Mouse (Mus musculus): ENCODE measurements around the gene Tmem270. TPM values are rescaled to one million over a fixed set of nuclear protein-coding genes. Genes with fewer than 3 reads are reported as not detected.

The Tmem270 gene
- polyA plus RNA-seq, 1 experiment from 2014 or later: not detected

GRCm38 (mm10) chr5:134876801-134877200 lies 29.7 kb downstream of the Tmem270 start:
- no peak for ATAC-seq (ENCODE audit: low FRiP score, low TSS enrichment)
- no peak overlapping the region for H3K27ac ChIP-seq (ENCODE audit: low read depth, low read length)
- WGBS: 74% methylated on average over 10 of the region's 10 CpGs

GRCm38 (mm10) chr5:134875245-134875644 lies 31.3 kb downstream of the Tmem270 start:
- no peaks in the 10 kb centered on the region for H3K36me3 ChIP-seq (ENCODE audit: control insufficient read depth, insufficient read depth, low read length)
- no peak overlapping the region for H3K9ac ChIP-seq (ENCODE audit: low read depth, low read length)
- H3K9me3 ChIP-seq (ENCODE audit: control insufficient read depth, low read length): no peaks in the 10 kb centered on the region
- no peak overlapping the region for H3K4me3 ChIP-seq (ENCODE audit: low read length)
- no peak for ATAC-seq (ENCODE audit: low FRiP score, low TSS enrichment)
- no peak overlapping the region for H3K4me2 ChIP-seq (replicated peaks; ENCODE audit: low read depth, low read length)
- no peak overlapping the region for H3K27ac ChIP-seq (ENCODE audit: low read depth, low read length)
- no peaks in the 10 kb centered on the region for H3K4me1 ChIP-seq (ENCODE audit: control insufficient read depth, insufficient read depth, low read length)
- no peaks in the 10 kb centered on the region for H3K27me3 ChIP-seq (ENCODE audit: control insufficient read depth, insufficient read depth, low read length)
- WGBS: 94% methylated on average over 5 of the region's 5 CpGs

More at GRCm38 (mm10) chr5:134876801-134877200, 29.7 kb downstream of the Tmem270 start:
- Histone ChIP-seq H3K4me2 (replicated peaks; ENCODE audit: low read depth, low read length) (no peak overlapping the region), H3K9me3 (ENCODE audit: control insufficient read depth, low read length) (no peaks in the 10 kb centered on the region), H3K27me3 (ENCODE audit: control insufficient read depth, insufficient read depth, low read length) (no peaks in the 10 kb centered on the region), H3K36me3 (ENCODE audit: control insufficient read depth, insufficient read depth, low read length) (no peaks in the 10 kb centered on the region), H3K9ac (ENCODE audit: low read depth, low read length) (no peak overlapping the region), H3K4me3 (ENCODE audit: low read length) (no peak overlapping the region), H3K4me1 (ENCODE audit: control insufficient read depth, insufficient read depth, low read length) (no peaks in the 10 kb centered on the region)

GRCm38 (mm10) chr5:134873956-134874879 lies 32.3 kb downstream of the Tmem270 start:
- ATAC-seq (ENCODE audit: low FRiP score, low TSS enrichment): no peak
- WGBS: 72% methylated on average over 21 of the region's 21 CpGs
- H3K4me1 ChIP-seq (ENCODE audit: control insufficient read depth, insufficient read depth, low read length): no peaks in the 10 kb centered on the region
- H3K27me3 ChIP-seq (ENCODE audit: control insufficient read depth, insufficient read depth, low read length): no peaks in the 10 kb centered on the region
- H3K36me3 ChIP-seq (ENCODE audit: control insufficient read depth, insufficient read depth, low read length): no peaks in the 10 kb centered on the region
- H3K9ac ChIP-seq (ENCODE audit: low read depth, low read length): no peak overlapping the region
- H3K4me2 ChIP-seq (replicated peaks; ENCODE audit: low read depth, low read length): no peak overlapping the region
- H3K27ac ChIP-seq (ENCODE audit: low read depth, low read length): no peak overlapping the region
- no peak overlapping the region for H3K4me3 ChIP-seq (ENCODE audit: low read length)
- no peaks in the 10 kb centered on the region for H3K9me3 ChIP-seq (ENCODE audit: control insufficient read depth, low read length)

- Histone ChIP-seq H3K4me1 (ENCODE audit: control insufficient read depth, insufficient read depth, low read length) (peaks cover 5% of the 10 kb centered on the region), H3K36me3 (ENCODE audit: control insufficient read depth, insufficient read depth, low read length) (no peaks in the 10 kb centered on the region), H3K9ac (ENCODE audit: low read depth, low read length) (no peak overlapping the region), H3K4me3 (ENCODE audit: low read length) (no peak overlapping the region), H3K9me3 (ENCODE audit: control insufficient read depth, low read length) (no peaks in the 10 kb centered on the region), H3K27me3 (ENCODE audit: control insufficient read depth, insufficient read depth, low read length) (no peaks in the 10 kb centered on the region), H3K27ac (ENCODE audit: low read depth, low read length) (no peak overlapping the region), H3K4me2 (replicated peaks; ENCODE audit: low read depth, low read length) (no peak overlapping the region)
- WGBS: 86% methylated on average over 8 of the region's 8 CpGs
- no peak for ATAC-seq (ENCODE audit: low FRiP score, low TSS enrichment)
Observed at GRCm38 (mm10) chr5:134873034-134873433, 33.5 kb downstream of the Tmem270 start.

GRCm38 (mm10) chr5:134872597-134872996 lies 33.9 kb downstream of the Tmem270 start:
- Histone ChIP-seq H3K9ac (ENCODE audit: low read depth, low read length) (no peak overlapping the region), H3K4me2 (replicated peaks; ENCODE audit: low read depth, low read length) (no peak overlapping the region), H3K4me3 (ENCODE audit: low read length) (no peak overlapping the region), H3K9me3 (ENCODE audit: control insufficient read depth, low read length) (no peaks in the 10 kb centered on the region), H3K36me3 (ENCODE audit: control insufficient read depth, insufficient read depth, low read length) (no peaks in the 10 kb centered on the region), H3K27me3 (ENCODE audit: control insufficient read depth, insufficient read depth, low read length) (no peaks in the 10 kb centered on the region), H3K27ac (ENCODE audit: low read depth, low read length) (no peak overlapping the region), H3K4me1 (ENCODE audit: control insufficient read depth, insufficient read depth, low read length) (peaks cover 9% of the 10 kb centered on the region)
- 60% methylated on average over 5 of the region's 5 CpGs for WGBS
- ATAC-seq (ENCODE audit: low FRiP score, low TSS enrichment): no peak

GRCm38 (mm10) chr5:134868506-134868905 lies 38.0 kb downstream of the Tmem270 start:
- no peak for ATAC-seq (ENCODE audit: low FRiP score, low TSS enrichment)
- Histone ChIP-seq H3K27ac (ENCODE audit: low read depth, low read length) (no peak overlapping the region), H3K27me3 (ENCODE audit: control insufficient read depth, insufficient read depth, low read length) (no peaks in the 10 kb centered on the region), H3K9me3 (ENCODE audit: control insufficient read depth, low read length) (no peaks in the 10 kb centered on the region), H3K9ac (ENCODE audit: low read depth, low read length) (no peak overlapping the region), H3K4me3 (ENCODE audit: low read length) (no peak overlapping the region), H3K36me3 (ENCODE audit: control insufficient read depth, insufficient read depth, low read length) (no peaks in the 10 kb centered on the region), H3K4me2 (replicated peaks; ENCODE audit: low read depth, low read length) (no peak overlapping the region), H3K4me1 (ENCODE audit: control insufficient read depth, insufficient read depth, low read length) (peaks cover 12% of the 10 kb centered on the region)
- 67% methylated on average over 5 of the region's 5 CpGs for WGBS

GRCm38 (mm10) chr5:134867320-134868144 lies 39.0 kb downstream of the Tmem270 start:
- H3K9ac ChIP-seq (ENCODE audit: low read depth, low read length): no peak overlapping the region
- H3K4me2 ChIP-seq (replicated peaks; ENCODE audit: low read depth, low read length): no peak overlapping the region; the same call in 1 of the 2 replicates
- no peak overlapping the region for H3K4me3 ChIP-seq (ENCODE audit: low read length)
- no peaks in the 10 kb centered on the region for H3K36me3 ChIP-seq (ENCODE audit: control insufficient read depth, insufficient read depth, low read length)
- peak; percentile 48; the same call in 1 of the 2 replicates for ATAC-seq (ENCODE audit: low FRiP score, low TSS enrichment)
- H3K4me1 ChIP-seq (ENCODE audit: control insufficient read depth, insufficient read depth, low read length): peaks cover 12% of the 10 kb centered on the region
- no peaks in the 10 kb centered on the region for H3K9me3 ChIP-seq (ENCODE audit: control insufficient read depth, low read length)
- 0 out of 2 replicates have a peak overlapping the region, but pooled peaks have one; percentile 31 for H3K27ac ChIP-seq (ENCODE audit: low read depth, low read length)
- whole genome bisulfite sequencing: 26% methylated on average over 18 of the region's 18 CpGs
- no peaks in the 10 kb centered on the region for H3K27me3 ChIP-seq (ENCODE audit: control insufficient read depth, insufficient read depth, low read length)

- Histone ChIP-seq H3K27me3 (ENCODE audit: control insufficient read depth, insufficient read depth, low read length) (no peaks in the 10 kb centered on the region), H3K4me2 (replicated peaks; ENCODE audit: low read depth, low read length) (no peak overlapping the region), H3K27ac (ENCODE audit: low read depth, low read length) (no peak overlapping the region), H3K4me3 (ENCODE audit: low read length) (no peak overlapping the region), H3K4me1 (ENCODE audit: control insufficient read depth, insufficient read depth, low read length) (peaks cover 12% of the 10 kb centered on the region), H3K9ac (ENCODE audit: low read depth, low read length) (no peak overlapping the region), H3K36me3 (ENCODE audit: control insufficient read depth, insufficient read depth, low read length) (no peaks in the 10 kb centered on the region), H3K9me3 (ENCODE audit: control insufficient read depth, low read length) (no peaks in the 10 kb centered on the region)
- 77% methylated on average over 8 of the region's 8 CpGs for WGBS
- ATAC-seq (ENCODE audit: low FRiP score, low TSS enrichment): no peak
Observed at GRCm38 (mm10) chr5:134865158-134865557, 41.4 kb downstream of the Tmem270 start.
